Comparison of ENCODE assay signal across 15 mouse cellular contexts in the genomic region with DNA sequence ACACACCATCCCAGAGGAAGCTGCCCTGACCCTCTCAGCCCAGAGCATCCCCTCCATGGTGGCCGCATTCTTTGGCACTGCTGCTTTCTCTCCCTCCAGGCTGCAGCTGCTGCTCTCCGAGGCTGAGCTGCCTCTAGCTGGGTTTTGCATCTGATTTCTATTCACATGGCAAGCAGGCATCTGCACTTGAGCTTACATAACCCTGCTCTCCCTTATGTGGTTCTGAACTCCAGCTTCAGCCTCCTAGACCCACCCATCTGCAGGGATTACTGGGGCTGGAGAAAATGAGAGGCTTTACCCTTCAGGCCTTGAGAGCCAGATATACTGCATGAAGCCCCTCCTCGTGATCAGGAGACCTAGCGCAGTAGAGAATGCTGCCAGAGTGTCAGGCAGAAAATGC. TPM values are rescaled to one million over a fixed set of nuclear protein-coding genes. Genes with fewer than 3 reads are reported as not detected.
DNase-seq lines count a peak whose midpoint lies in the region; ATAC-seq lines count a peak whose summit lies in the region.
"Had no signal": no experiment of that assay in that cellular context is flagged by ENCODE, and none has a peak within 500 bp of the region (broad histone marks: within the 10 kb centered on the region; RNA-seq: fewer than 3 reads in every experiment).

No protein-coding gene starts in this region.

- 73% methylated on average over 4 of the region's 4 CpGs for WGBS in embryonic facial prominence, embryonic 13.5 days
- WGBS in embryonic facial prominence, embryonic 10.5 days, result 89% methylated on average over 4 of the region's 4 CpGs

- DNase-seq in embryonic facial prominence, embryonic 10.5 days (ENCODE audit: low spot score), result no peak
- peak; percentile 56 for DNase-seq in R1 (ENCODE audit: low read depth, low spot score)
- peak; percentile 11 for DNase-seq in heart, postnatal 4 days
- DNase-seq in left cerebral cortex, postnatal 10 days (ENCODE audit: extremely low spot score in 1 of 2, low spot score in 2 of 2), result peak; percentile 42
- DNase-seq in lung, adult 18-20 months, result no peak
- DNase-seq in ovary, postnatal 14 days (ENCODE audit: low spot score), result no peak
- DNase-seq: adrenal gland, postnatal 36 days; cerebellum, postnatal 10 days; kidney, adult 18-20 months; lung, postnatal 36 days; thymus, postnatal 14 days had no signal

- no peaks in the 10 kb centered on the region for H3K27me3 ChIP-seq in embryonic facial prominence, embryonic 13.5 days
- no peaks in the 10 kb centered on the region for H3K27me3 ChIP-seq in embryonic facial prominence, embryonic 10.5 days (replicated peaks; ENCODE audit: low read depth, poor library complexity, severe bottlenecking)
- H3K27me3 ChIP-seq: limb, embryonic 15.5 days had no signal

- 0 out of 2 replicates have a peak overlapping the region, but pooled peaks have one; percentile 16 for H3K27ac ChIP-seq in embryonic facial prominence, embryonic 13.5 days
- no peak overlapping the region for H3K27ac ChIP-seq in embryonic facial prominence, embryonic 10.5 days (replicated peaks)
- H3K27ac ChIP-seq: limb, embryonic 15.5 days had no signal

- no peak overlapping the region for H3K4me2 ChIP-seq in embryonic facial prominence, embryonic 13.5 days
- H3K4me2 ChIP-seq: limb, embryonic 15.5 days had no signal

- H3K9me3 ChIP-seq in embryonic facial prominence, embryonic 13.5 days, result no peaks in the 10 kb centered on the region
- H3K9me3 ChIP-seq in embryonic facial prominence, embryonic 10.5 days, result no peaks in the 10 kb centered on the region
- H3K9me3 ChIP-seq: limb, embryonic 15.5 days had no signal

- no peak overlapping the region for H3K4me3 ChIP-seq in embryonic facial prominence, embryonic 13.5 days
- no peak overlapping the region for H3K4me3 ChIP-seq in embryonic facial prominence, embryonic 10.5 days
- H3K4me3 ChIP-seq: limb, embryonic 15.5 days had no signal

- no peak overlapping the region for H3K9ac ChIP-seq in embryonic facial prominence, embryonic 13.5 days
- H3K9ac ChIP-seq: limb, embryonic 15.5 days had no signal

- no peaks in the 10 kb centered on the region for H3K4me1 ChIP-seq in embryonic facial prominence, embryonic 13.5 days
- H3K4me1 ChIP-seq in embryonic facial prominence, embryonic 10.5 days, result no peaks in the 10 kb centered on the region
- H3K4me1 ChIP-seq: limb, embryonic 15.5 days had no signal

- intact Hi-C loops in left cerebral cortex, postnatal 10 days (cut with DNase I), result no loop called here

- no peak for ATAC-seq in embryonic facial prominence, embryonic 13.5 days (ENCODE audit: insufficient number of reproducible peaks, insufficient read depth, low FRiP score, low TSS enrichment, low read depth)
- ATAC-seq in megakaryocyte progenitor cell, adult 5-6 weeks (replicated peaks; ENCODE audit: poor library complexity), result no peak

- peaks cover 64% of the 10 kb centered on the region for H3K36me3 ChIP-seq in embryonic facial prominence, embryonic 13.5 days
- H3K36me3 ChIP-seq in embryonic facial prominence, embryonic 10.5 days (replicated peaks), result peaks cover 89% of the 10 kb centered on the region

RNA-seq across cellular contexts. Expression of gene Snapc5, which starts 16.5 kb away (rescaled TPM):
- polyA plus RNA-seq in embryonic facial prominence, embryonic 13.5 days (2015; fragmentation: Nextera tagmentation; extraction: Ambion mirVana), result 33.1 and 36.8 TPM in 2 replicates
- polyA plus RNA-seq in embryonic facial prominence, embryonic 10.5 days (2016; fragmentation: Nextera tagmentation; extraction: Ambion mirVana), result 29.0 and 31.8 TPM in 2 replicates
- total RNA-seq in heart, postnatal 4 days (2021), result 10 to 100 TPM; 16.5 to 19.3 TPM
- 10 to 100 TPM; 19.3 to 19.9 TPM for total RNA-seq in left cerebral cortex, postnatal 10 days (2021)
- 16.5 and 20.7 TPM in 2 replicates for total RNA-seq in megakaryocyte progenitor cell, adult 5-6 weeks (2015)
- total RNA-seq in megakaryocyte progenitor cell, adult 5-6 weeks (2017), result 47.4 and 48.2 TPM in 2 replicates

RNA-seq across cellular contexts. Expression of gene Rpl4, which starts 22.4 kb away (rescaled TPM):
- polyA plus RNA-seq in embryonic facial prominence, embryonic 13.5 days (2015; fragmentation: Nextera tagmentation; extraction: Ambion mirVana), result 1,232 and 1,302 TPM in 2 replicates
- polyA plus RNA-seq in embryonic facial prominence, embryonic 10.5 days (2016; fragmentation: Nextera tagmentation; extraction: Ambion mirVana), result 1,235 and 1,262 TPM in 2 replicates
- total RNA-seq in heart, postnatal 4 days (2021), result 100 to 1,000 TPM; 768 to 770 TPM
- 100 to 1,000 TPM; 554 to 592 TPM for total RNA-seq in left cerebral cortex, postnatal 10 days (2021)
- total RNA-seq in megakaryocyte progenitor cell, adult 5-6 weeks (2015), result 4,149 and 4,331 TPM in 2 replicates
- total RNA-seq in megakaryocyte progenitor cell, adult 5-6 weeks (2017), result 2,914 and 3,251 TPM in 2 replicates

RNA-seq across cellular contexts. Expression of gene Zwilch, which starts 22.6 kb away (rescaled TPM):
- 21.9 and 22.7 TPM in 2 replicates for polyA plus RNA-seq in embryonic facial prominence, embryonic 13.5 days (2015; fragmentation: Nextera tagmentation; extraction: Ambion mirVana)
- polyA plus RNA-seq in embryonic facial prominence, embryonic 10.5 days (2016; fragmentation: Nextera tagmentation; extraction: Ambion mirVana), result 43.7 and 46.1 TPM in 2 replicates
- total RNA-seq in heart, postnatal 4 days (2021), result 10 to 100 TPM; 17.2 to 18.2 TPM
- 1 to 10 TPM; 5.1 to 7.1 TPM for total RNA-seq in left cerebral cortex, postnatal 10 days (2021)
- total RNA-seq in megakaryocyte progenitor cell, adult 5-6 weeks (2015), result 37.7 and 48.5 TPM in 2 replicates
- 134 and 155 TPM in 2 replicates for total RNA-seq in megakaryocyte progenitor cell, adult 5-6 weeks (2017)

RNA-seq across cellular contexts. Expression of gene Uchl4, which starts 39.4 kb away (rescaled TPM):
- 3.5 and 5.5 TPM in 2 replicates for polyA plus RNA-seq in embryonic facial prominence, embryonic 13.5 days (2015; fragmentation: Nextera tagmentation; extraction: Ambion mirVana)
- polyA plus RNA-seq in embryonic facial prominence, embryonic 10.5 days (2016; fragmentation: Nextera tagmentation; extraction: Ambion mirVana), result 3.9 and 4.4 TPM in 2 replicates
- 1 to 10 TPM; 1.7 to 2.4 TPM for total RNA-seq in heart, postnatal 4 days (2021)
- 1 to 10 TPM; 4.0 to 4.3 TPM for total RNA-seq in left cerebral cortex, postnatal 10 days (2021)
- 0.62 and 0.88 TPM in 2 replicates for total RNA-seq in megakaryocyte progenitor cell, adult 5-6 weeks (2015)
- total RNA-seq in megakaryocyte progenitor cell, adult 5-6 weeks (2017), result 1.1 and 1.4 TPM in 2 replicates
- polyA plus RNA-seq: spleen, adult 2 months had no signal

RNA-seq across cellular contexts. Expression of gene Map2k1, which starts 57.9 kb away (rescaled TPM):
- 82.8 and 87.1 TPM in 2 replicates for polyA plus RNA-seq in embryonic facial prominence, embryonic 13.5 days (2015; fragmentation: Nextera tagmentation; extraction: Ambion mirVana)
- 82.6 and 89.3 TPM in 2 replicates for polyA plus RNA-seq in embryonic facial prominence, embryonic 10.5 days (2016; fragmentation: Nextera tagmentation; extraction: Ambion mirVana)
- 10 to 100 TPM; 65.1 to 65.5 TPM for total RNA-seq in heart, postnatal 4 days (2021)
- total RNA-seq in left cerebral cortex, postnatal 10 days (2021), result 100 to 1,000 TPM; 155 to 165 TPM
- total RNA-seq in megakaryocyte progenitor cell, adult 5-6 weeks (2015), result 34.0 and 38.3 TPM in 2 replicates
- total RNA-seq in megakaryocyte progenitor cell, adult 5-6 weeks (2017), result 47.0 and 54.7 TPM in 2 replicates

Comparison
In these comparisons a context has a peak if more than half of its experiments do, and no peak if none do; other contexts are left out.
1. DNase-seq: peak in R1 (single experiment), heart, postnatal 4 days (single experiment) and left cerebral cortex, postnatal 10 days (2 of 2); none in embryonic facial prominence, embryonic 10.5 days (single experiment), lung, adult 18-20 months (0 of 2) and ovary, postnatal 14 days (single experiment).